Mouse (Mus musculus) gastrocnemius, postnatal 36 days (tissue): ENCODE measurements around the gene Ip6k2. TPM values are rescaled to one million over a fixed set of nuclear protein-coding genes. Genes with fewer than 3 reads are reported as not detected.

Experiments used
- DNase-seq, 2 experiments: peaks; one replicate each; pipeline ENCODE4 v3.0.0; 2022
- intact Hi-C: fragments of 180-260 bp; cut with DNase I; formaldehyde crosslinking; loops from one replicate; pipeline ENCODE4 v1.15.1; 2025
- total RNA-seq, 2 experiments: library from RNA; stranded (reverse); gene quantifications; 2 replicates each; pipeline ENCODE4 v1.2.3; 2021

Gene Ip6k2
- total RNA-seq, 2 experiments from 2014 or later = 9.9 to 14.5 TPM

DNA sequence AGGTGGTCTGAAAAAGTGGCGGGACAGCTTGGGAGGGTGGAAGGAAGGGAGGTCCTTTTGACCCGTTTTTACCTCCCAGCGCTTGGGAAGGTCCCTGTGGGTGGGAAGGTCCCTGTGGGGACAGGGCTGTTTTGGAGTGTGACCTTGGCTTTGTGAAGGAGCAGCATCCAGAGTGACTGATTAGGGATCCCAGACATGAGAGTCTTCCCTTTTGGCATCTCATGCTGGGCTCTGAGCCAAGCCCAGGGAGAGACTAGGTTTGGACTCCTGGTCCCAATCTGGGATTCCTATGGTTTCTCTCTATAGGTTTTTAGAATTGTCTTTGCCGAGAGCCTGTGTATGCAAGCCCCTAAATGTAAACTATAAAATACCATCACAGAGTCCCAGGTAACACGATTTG is 26.9 kb downstream of the Ip6k2 start:
- intact Hi-C loops = no loop called here

GRCm38 (mm10) chr9:108815557-108815956 is 32.0 kb downstream of the Ip6k2 start:
- intact Hi-C loops = no loop called here
- DNase-seq = no peak

More for the DNA sequence above, 26.9 kb downstream of the Ip6k2 start:
- DNase-seq = no peak

GRCm38 (mm10) chr9:108819495-108819894 is 35.9 kb downstream of the Ip6k2 start:
- intact Hi-C loops = loop anchor here (2.0 kb wide), 1 partner anchor 65 kb away; no protein-coding TSS in a partner anchor
- peak in 1 of 2 experiments; percentile 55 for DNase-seq

GRCm38 (mm10) chr9:108820077-108820476 is 36.5 kb downstream of the Ip6k2 start:
- intact Hi-C loops = no loop called here
- no peak for DNase-seq

DNA sequence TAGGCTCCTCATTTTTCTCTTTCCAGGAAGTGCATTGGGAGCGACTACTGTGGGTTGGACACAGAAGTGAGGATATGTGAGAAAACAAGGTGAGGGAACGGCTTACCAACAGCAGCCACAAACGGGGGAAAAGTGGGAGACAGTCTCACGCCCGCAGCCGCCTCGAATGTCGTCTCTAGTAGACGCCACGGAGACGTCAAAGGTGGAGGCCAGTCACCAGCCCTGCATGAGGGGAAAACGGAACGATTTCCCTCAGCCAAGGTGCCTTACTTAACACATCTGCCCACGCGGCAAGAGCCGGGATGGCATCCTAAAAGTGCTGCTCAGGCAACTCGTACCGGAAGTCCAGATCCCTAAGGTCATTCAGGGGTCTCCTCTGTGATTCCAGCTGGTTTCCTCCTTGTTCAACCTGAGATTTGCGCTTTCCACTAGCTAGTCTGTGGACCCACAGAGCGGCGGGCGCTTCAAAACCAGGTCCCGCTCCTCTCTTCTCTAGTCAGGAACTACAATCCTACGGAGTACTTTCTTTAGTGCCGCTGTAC is 40.6 kb downstream of the Ip6k2 start:
- DNase-seq = no peak
- intact Hi-C loops = no loop called here

- no peak for DNase-seq
- intact Hi-C loops = no loop called here
Measured at GRCm38 (mm10) chr9:108824755-108825413, 41.3 kb downstream of the Ip6k2 start.

GRCm38 (mm10) chr9:108825820-108826699 is 42.5 kb downstream of the Ip6k2 start, which contains the start of gene Celsr3:
Celsr3 (plus strand) TSS chr9:108826320.
- intact Hi-C loops = no loop called here
- DNase-seq = no peak

DNA sequence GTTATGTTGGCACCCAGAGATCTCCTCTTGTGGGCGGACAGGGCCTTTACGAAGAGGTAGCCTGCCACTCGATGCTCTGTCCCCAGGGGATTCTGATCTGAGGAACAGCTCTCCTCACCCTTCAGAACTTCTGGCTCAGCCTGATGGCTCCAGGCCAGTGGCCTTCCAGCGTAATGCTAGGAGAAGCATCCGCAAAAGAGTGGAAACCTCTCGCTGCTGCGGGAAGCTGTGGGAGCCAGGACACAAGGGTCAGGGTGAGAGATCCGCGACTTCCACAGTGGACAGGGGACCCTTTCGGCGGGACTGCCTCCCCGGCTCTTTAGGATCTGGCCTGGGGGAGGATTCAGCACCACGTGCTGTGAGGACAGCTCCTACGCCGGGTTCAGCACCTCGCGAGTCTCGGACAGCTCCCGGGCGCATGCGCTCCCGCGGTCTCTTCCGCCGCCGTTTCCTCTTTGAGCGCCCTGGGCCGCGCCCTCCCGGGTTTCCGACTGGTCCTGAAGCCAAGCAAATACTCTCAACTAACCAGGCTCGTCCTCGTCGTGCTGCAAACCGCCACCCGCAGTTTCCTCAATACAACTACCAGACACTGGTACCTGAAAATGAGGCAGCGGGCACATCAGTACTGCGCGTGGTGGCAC is 43.2 kb downstream of the Ip6k2 start:
- intact Hi-C loops = no loop called here
- DNase-seq = peak; percentile 61 to 79

- no peak for DNase-seq
- intact Hi-C loops = no loop called here
Measured at GRCm38 (mm10) chr9:108827454-108827853, 43.9 kb downstream of the Ip6k2 start.

DNA sequence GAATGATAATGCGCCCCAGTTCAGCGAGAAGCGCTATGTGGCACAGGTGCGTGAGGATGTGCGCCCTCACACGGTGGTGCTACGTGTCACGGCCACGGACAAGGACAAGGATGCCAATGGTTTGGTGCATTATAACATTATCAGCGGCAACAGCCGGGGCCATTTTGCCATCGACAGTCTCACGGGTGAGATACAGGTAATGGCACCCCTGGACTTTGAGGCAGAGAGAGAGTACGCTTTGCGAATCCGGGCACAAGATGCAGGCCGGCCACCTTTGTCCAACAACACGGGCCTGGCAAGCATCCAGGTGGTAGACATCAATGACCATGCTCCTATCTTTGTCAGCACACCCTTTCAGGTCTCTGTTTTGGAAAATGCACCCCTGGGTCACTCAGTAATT is 44.3 kb downstream of the Ip6k2 start:
- intact Hi-C loops = no loop called here
- DNase-seq = no peak

DNA sequence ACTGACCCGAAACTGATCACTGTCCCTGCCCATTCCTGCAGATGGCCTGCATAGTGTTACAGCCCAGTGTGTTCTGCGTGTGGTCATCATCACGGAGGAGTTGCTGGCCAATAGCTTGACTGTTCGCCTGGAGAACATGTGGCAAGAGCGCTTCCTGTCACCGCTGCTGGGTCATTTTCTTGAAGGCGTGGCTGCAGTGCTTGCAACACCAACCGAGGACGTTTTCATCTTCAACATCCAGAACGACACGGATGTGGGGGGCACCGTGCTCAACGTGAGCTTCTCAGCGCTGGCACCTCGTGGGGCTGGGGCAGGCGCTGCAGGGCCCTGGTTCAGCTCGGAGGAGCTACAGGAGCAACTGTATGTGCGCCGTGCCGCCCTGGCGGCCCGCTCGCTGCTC is 48.0 kb downstream of the Ip6k2 start:
- intact Hi-C loops = no loop called here
- no peak for DNase-seq

DNA sequence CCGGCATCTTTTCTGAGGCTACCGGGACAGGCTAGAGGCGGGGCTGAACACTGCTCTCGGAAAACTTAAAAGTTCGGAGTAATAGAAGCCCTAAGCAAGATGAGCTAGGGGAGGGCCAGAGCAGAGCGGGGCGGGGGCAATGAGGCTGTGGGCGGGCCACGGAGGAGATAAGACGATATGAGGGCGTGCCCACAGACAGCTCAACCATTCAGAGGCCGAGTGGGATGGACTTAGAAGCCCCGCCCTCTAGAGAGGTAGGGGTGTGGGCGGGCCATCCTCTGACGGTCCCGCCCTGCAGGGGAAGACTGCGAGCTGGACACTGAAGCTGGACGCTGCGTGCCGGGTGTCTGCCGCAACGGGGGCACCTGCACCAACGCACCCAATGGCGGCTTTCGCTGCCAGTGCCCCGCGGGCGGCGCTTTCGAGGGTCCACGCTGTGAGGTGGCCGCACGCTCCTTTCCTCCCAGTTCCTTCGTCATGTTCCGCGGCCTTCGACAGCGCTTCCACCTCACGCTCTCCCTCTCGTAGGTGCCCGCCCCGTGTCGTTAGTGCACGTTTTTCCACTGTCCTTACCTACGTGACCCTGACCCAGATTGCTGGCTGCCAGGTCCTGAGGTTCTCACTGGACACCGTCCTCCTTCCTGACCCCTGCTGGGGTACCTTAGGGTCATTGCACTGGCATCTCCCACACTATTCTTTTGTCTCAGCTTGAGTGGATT is 49.0 kb downstream of the Ip6k2 start:
- intact Hi-C loops = no loop called here
- DNase-seq = peak; percentile 73 to 79

- intact Hi-C loops = no loop called here
- DNase-seq = peak; percentile 29 to 44
Measured at GRCm38 (mm10) chr9:108842989-108843388, 59.4 kb downstream of the Ip6k2 start.

DNA sequence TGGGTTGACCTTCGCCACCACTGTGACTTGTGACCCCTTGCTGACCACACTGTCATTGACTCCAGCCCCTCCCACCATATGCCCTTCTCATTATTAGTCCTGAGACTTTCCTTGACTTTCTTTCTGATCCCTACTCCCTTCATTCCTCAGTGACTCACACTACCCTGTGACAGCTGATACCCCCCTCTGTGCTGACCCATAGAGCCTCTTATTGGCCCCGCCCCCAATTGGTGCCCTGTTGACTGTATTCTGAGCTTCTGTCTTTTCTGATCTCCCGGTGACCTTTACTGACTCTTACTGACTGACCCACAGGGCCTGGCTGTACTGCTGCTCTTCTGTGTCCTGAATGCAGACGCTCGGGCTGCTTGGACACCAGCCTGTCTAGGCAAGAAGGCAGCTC is 61.8 kb downstream of the Ip6k2 start:
- no peak for DNase-seq
- intact Hi-C loops = no loop called here

DNA sequence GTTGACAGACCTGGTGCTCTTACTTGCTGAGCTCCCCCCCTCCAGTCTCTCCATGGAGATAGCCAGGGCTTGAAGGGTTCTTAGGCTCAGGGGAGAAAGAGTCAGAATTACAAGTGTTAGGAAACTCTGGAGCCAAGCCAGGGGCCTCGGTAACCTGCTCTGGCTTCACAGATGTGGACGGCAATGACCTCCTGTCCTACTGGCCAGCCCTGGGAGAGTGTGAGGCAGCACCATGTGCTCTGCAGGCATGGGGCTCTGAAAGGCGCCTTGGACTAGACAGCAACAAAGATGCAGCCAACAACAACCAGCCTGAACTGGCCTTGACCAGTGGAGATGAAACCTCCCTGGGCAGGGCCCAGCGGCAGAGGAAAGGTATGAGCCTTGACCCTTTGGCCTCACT is 63.8 kb downstream of the Ip6k2 start:
- intact Hi-C loops = no loop called here
- no peak for DNase-seq

DNA sequence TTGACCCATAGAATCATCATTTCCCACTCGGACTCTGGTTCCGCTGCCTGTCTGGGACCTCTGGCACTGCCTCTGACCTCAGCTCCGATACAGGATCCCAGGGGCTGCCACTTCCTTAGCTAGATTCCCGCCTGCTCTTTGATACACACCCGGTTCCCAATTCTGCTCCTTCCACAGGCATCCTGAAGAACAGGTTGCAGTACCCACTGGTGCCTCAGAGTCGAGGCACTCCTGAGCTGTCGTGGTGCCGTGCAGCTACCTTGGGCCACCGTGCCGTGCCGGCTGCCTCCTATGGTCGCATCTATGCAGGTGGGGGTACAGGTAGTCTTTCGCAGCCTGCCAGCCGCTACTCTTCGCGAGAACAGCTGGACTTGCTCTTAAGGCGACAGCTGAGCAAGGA is 64.8 kb downstream of the Ip6k2 start:
- intact Hi-C loops = no loop called here
- no peak for DNase-seq

DNA sequence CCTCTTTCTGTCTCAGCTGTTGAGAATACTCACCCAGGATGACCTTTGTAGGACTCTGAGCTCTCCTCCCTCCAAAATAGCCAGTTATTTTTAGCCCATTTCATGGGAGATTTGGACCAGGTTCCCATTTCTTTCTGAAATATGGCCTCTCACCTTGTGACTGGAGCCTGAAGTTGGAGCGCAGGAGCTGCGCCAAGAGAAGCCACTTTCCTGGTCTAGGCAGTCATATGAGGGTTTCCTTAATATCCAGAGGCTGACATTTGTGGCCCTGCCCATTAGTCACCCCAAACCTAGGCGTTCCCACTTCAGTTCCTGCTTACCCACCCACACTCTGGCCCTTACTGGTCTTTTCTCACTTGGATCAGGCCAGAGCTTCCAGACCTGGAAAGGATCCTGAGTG is 69.4 kb downstream of the Ip6k2 start, which contains the start of gene Slc26a6:
Gene Slc26a6 (plus strand): TSS at position 308 of the 400 bp plus-strand sequence.
- intact Hi-C loops = no loop called here
- peak; percentile 31 to 62 for DNase-seq

DNA sequence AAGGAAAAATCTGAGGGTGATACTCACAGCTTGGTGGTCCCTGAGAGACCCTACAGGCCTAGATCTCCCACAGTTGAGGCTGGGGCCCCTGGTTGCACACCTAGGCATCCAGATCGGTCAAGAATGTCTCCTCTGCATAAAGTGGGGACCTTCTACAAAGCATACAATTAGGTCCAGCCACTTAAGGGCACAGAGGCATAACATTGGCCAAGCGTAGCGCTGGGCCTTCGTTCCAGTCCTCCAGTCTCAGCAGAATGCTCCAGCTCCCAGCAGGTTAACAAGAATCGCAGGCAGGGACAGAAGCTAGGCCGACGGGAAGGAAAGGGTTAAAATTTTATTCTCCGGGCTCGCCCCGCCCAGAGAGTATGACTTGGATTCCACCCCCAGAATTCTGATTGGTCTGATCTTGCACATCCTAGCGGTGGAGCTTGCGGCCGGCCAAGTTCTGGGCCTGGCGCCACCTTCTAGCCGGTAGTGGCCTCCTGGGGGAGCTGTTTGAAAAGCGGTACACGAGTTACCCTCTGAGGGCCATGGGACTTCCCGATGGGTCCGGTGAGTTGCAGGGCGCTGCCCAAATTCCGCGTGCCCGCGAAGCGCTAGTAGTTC is 70.1 kb downstream of the Ip6k2 start:
- DNase-seq = peak; percentile 89 to 91
- intact Hi-C loops = no loop called here

DNA sequence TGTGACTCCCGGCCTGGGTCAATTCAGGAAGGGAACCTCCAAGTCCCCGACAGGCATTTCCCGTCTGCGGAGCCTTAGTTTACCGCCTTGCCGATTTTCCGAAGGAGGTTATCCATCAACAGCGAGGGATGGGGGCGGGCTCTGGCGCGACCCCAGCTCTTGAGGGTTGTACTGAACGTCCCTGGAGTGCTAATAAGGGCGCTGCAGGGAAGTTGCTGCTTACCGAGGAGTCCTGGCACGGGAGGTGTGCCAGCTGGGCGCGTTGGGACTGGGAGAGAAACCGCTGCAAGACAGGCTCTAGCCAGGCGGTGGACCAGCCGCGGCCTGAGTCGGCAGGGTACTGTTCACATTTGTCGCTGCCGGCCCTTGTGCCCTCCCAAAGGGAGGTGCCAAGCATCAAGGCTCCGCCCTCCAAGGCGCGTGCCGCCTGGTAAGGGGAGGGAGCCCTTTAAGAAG is 70.7 kb downstream of the Ip6k2 start:
- DNase-seq = peak; percentile 80 to 81
- intact Hi-C loops = no loop called here

DNA sequence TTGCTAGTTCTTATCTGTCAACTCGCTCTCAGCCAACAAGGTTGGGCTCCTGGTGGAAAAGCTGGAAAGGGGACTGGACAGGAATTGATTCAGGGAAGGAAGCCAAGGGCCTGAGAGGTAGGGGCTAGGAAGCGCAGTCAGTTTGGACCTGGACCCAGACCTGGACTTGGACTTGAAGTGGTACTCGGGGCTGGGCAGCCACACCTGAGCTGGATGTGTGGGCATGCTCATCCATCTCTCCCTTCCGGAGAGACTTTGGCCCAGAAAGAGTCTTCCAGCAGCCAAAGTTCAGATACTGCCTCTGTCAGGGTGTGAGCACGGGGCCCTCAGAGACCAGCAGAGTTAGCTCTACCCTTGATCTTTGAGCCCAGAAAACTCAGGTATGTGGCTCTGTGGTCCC is 71.7 kb downstream of the Ip6k2 start:
- intact Hi-C loops = no loop called here
- no peak for DNase-seq
